Mouse (Mus musculus): ENCODE measurements around the gene Serpinb9b.
A peak's percentile ranks its signal among the peaks of the same experiment; 100 is the strongest.
"Not testable (repeated sequence)": the region's sequence is repeated elsewhere in the genome, so short reads cannot be mapped to it uniquely, and the experiment has no call there.

Serpinb9b gene

DNA sequence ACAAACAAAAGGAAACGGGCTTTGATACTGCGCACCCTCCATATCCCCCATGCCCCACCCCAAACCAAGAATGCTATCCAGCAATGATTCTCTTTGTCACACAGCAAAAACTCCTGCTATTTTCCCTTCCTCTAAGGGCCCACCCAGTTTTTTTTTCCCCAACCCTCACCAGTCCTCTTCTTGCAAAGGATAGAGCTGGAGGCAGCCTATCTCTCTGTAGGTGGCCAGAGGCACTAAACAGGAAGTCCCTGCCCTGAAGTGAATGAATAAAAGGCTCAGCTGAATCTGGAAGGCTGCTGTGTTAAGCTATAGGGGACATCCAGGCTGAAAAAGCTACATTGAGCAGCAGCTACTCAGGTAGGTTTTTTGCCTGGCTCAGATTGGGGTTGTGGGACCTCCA, at the start of gene Serpinb9b:
Serpinb9b (plus strand) TSS at position 173 of the 400 bp plus-strand sequence.
- no peak for DNase-seq

DNA sequence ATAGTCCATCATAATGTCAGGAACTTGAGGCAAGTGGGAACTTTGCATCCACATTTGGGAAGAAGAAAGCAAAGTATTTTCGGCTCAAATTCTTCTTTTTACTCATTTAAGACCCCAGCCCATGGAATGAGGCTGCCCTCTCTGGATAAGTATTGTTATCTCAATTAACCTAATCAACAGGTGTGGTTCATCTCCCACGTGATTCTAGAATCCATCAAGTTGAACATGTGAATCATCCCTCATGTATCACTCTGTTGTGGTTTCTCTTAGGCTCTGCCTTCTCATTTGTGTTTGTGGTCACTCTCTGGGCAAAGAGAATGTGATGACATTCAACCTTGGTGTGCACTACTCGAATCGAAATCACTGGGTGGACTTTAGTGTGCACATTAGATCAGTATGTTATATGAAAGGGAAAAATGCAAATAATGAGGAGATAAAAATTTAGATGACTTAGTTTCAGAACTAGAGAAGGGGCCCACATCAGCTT, 44.6 kb upstream of the Serpinb9b start:
- no peak for DNase-seq

DNA sequence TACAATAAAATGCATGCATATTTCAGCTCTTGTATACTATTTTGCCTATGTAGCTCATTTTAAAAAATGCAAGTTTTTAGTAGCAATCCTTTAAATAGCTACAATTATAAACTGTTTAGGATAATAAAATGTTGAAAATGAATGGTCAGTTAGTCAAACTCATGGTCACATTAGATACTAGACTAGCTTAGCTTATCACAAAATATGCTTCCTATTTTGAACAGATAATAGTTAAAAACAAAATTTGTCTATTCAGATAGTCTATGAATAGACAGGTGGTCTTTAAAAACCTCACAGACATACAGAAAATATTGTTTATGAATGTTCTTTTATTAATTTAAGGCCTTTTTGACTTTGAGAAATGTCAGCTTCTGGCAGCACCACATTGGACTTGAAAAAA, 41.0 kb upstream of the Serpinb9b start:
- DNase-seq: no peak

DNA sequence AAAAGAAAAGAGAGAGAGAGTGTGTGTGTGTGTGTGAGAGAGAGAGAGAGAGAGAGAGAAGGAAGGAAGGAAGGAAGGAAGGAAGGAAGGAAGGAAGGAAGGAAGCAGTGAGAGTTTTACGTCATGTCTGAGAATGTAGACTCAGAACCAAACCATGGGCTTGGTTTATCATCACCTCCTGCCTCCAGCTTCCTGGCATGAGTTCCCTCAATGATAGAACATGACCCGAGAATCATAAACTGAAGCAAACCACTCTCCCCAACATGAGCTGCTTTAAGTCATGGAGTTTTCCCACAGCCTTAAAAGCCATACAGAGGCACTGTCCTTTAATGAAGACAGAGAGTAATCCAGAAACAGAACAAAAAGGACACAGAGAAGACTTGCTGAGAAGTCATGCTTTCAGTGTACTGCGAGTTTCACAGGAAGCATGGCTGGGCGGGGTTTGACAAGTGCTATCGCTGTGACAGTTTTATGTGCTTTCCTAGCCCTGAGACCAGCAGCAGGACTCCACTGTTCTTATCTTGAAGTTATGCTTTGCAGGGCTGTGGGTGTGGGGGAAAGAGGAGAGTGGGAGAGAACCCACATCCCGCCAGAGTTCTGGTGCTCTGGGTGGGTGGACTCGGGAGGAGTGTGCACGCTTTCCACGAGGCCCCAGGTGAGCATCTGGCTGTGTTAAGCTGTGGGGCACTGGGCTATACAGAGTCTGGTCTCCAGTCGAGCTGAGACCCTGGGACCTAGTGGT, 33.9 kb upstream of the Serpinb9b start:
- peak; percentile 13 for DNase-seq

- DNase-seq: no peak
Observed at GRCm38 (mm10) chr13:32993894-32994242, 33.3 kb upstream of the Serpinb9b start.

DNA sequence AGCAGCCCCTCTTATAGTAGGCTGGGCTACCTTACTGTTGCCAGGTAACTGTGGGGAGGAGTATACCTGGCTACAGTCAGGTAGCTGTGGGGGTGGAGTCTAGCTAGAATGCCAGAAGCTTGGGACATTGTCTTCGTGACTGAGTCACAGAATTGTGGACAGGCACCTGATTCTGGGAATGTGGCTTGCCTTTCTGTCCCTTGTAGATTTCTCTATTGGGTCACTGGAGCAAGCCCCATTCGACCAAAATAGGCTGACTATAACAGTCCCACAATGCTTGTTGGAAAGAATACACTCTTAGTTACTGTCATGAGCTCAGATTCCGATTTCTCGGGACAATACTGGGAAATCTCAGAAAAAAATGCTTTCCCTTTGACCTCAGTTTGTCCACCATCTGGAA, 32.2 kb upstream of the Serpinb9b start:
- DNase-seq: no peak

GRCm38 (mm10) chr13:33001341-33001740, 25.9 kb upstream of the Serpinb9b start:
- DNase-seq: no peak

DNA sequence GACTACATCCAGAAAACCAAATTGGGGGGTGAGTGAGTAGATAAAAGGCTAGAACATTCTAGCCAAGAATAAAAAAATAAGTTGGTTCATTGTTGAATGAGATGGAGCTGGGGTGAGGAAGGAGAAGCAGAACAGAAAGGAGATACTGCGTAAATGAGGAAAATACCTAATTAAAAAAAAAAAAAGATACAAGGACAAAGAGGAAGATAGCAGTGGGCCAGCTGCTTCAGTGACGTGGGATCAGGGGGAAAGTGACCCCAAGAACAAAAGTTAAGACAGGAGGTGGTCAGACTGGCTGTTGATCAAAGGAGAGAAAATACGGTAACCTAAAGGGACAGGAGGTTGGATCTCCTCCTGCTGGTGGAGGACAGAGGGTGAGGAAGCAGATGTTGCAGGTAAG, 24.3 kb upstream of the Serpinb9b start, which contains the start of gene Serpinb9:
Serpinb9 (plus strand) TSS at position 301 of the 400 bp plus-strand sequence.
- no peak for DNase-seq

GRCm38 (mm10) chr13:33003523-33004413, 23.4 kb upstream of the Serpinb9b start:
- DNase-seq: no peak

- peak; percentile 80 for DNase-seq
Observed at GRCm38 (mm10) chr13:33004414-33005105, 22.7 kb upstream of the Serpinb9b start.

DNA sequence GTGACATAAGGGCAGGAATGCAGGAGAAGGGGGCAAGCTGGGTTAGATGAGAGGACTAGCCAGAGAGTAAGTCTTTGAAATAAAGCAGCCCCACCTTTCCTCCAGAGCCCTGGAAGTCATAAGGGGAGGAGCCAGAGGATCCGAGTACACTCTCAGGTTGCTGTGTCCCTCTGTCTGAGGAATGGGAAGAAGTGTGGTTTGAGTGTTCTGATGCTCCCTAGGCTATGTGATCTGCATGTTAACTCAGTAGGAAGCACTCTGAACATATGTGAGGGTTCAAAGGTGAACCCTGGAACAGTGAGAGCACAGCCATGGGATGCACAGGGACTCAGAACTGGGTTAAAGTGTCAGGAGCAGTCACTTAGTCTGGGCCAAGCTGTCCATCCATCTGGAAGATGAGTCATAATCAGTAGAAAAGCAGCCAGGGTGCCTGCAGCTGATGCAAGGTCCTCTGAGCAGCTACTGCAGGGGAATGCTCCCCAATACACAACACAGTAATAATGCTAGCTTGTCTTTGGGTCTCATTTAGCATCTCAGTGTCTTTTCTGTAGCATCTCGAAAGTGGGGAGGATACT, 21.6 kb upstream of the Serpinb9b start:
- peak; percentile 2 for DNase-seq

DNA sequence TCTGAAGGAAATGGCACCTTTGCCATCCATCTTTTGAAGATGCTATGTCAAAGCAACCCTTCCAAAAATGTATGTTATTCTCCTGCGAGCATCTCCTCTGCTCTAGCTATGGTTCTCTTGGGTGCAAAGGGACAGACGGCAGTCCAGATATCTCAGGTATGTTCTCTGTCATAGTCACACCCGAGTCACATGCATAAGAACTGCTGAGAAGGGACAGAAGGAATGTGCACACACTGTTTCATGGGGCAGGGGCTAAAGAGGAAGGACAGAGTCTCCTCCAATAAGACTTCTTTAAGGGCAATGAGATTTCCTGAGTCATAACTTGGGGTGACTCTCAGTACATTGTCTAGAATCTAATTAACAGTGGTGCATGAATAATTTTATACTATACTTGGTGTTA, 20.7 kb upstream of the Serpinb9b start:
- no peak for DNase-seq

DNA sequence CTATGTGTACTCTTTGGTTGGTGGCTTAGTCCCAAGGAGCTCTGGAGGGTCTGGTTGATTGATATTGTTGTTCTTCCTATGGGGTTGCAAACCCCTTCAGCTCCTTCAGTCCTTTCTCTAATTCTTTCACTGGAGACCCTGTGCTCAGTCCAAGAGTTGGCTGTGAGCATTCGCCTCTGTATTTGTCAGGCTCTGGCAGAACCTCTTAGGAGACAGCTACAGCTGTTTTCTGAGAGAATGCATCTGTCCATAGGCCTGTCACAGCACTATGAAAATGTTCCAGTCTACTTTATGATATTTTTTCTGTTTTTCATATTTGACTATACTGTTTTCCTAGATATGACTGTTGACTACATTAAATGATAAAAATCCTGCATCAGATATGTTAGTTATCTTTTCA, 14.8 kb upstream of the Serpinb9b start:
- DNase-seq: no peak

GRCm38 (mm10) chr13:33013271-33013670, 13.9 kb upstream of the Serpinb9b start:
- DNase-seq: no peak

- DNase-seq: no peak
Observed at GRCm38 (mm10) chr13:33022371-33022770, 4.8 kb upstream of the Serpinb9b start.

DNA sequence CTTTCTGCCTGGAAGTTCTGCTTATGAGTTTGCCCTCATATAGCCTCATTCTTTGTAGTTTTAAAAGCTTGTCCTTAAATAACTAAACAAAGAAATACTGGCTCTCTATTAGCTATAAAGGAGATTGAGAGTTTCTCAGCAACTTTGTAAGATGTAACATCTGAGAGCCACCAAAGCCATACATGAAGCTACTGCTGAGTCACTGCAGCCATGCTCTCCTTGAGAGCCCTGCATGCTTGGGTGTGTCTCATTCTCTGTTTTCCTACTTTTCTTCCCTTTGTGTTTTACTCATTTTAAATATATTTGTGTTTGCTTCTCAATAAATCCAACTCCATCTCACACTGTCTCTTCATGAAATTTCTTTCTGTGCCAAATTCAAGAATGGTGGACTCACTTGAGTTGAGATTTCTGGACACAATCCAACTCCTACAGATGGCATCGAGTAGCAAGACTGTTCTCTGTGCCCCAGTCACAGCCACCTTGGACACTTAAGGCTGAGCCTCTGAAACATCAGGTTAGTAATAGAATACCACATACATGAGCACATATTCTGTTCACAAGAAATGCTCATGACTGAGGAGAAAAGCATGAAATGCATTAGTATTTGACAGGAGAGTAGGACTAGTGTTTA, 674 bp upstream of the Serpinb9b start:
- DNase-seq: no peak

- DNase-seq: no peak
Observed at GRCm38 (mm10) chr13:33028146-33028545, 930 bp downstream of the Serpinb9b start.

GRCm38 (mm10) chr13:33028550-33028949, 1.3 kb downstream of the Serpinb9b start:
- no peak for DNase-seq

DNA sequence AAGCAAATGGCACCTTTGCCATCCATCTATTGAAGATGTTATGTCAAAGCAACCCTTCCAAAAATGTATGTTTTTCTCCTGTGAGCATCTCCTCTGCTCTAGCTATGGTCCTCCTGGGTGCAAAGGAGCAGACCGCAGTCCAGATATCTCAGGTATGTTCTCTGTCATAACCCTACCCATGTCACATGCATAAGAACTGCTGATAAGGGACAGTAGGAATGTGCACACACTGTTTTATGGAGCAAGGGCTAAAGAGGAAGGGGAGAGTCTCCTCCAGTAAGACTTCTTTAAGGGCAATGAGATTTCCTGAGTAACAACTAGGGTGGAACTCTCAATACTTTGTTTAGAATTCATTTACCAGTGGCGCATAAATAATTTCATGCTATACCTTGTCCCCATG, 2.3 kb downstream of the Serpinb9b start:
- not testable (repeated sequence) for DNase-seq

GRCm38 (mm10) chr13:33030281-33030680, 3.1 kb downstream of the Serpinb9b start:
- DNase-seq: no peak

GRCm38 (mm10) chr13:33035506-33035905, 8.3 kb downstream of the Serpinb9b start:
- DNase-seq: no peak

- no peak for DNase-seq
Observed at GRCm38 (mm10) chr13:33043542-33043941, 16.3 kb downstream of the Serpinb9b start.
